23 mouse cellular contexts compared by ENCODE assay signal in genomic region chr2:17465517-17466174, GRCm38 (mm10).
DNase-seq lines count a peak whose midpoint lies in the region; ATAC-seq and TF ChIP-seq lines count a peak whose summit lies in the region.
"Had no signal": no experiment of that assay in that cellular context is flagged by ENCODE, and none has a peak within 500 bp of the region (broad histone marks: within the 10 kb centered on the region; RNA-seq: fewer than 3 reads in every experiment).

No protein-coding gene starts in this region.

- no peak overlapping the region for H3K4me3 ChIP-seq in limb, embryonic 14.5 days (replicated peaks; ENCODE audit: low read length)
- no peak overlapping the region for H3K4me3 ChIP-seq in limb, embryonic 10.5 days
- no peak overlapping the region for H3K4me3 ChIP-seq in lung, embryonic 15.5 days
- H3K4me3 ChIP-seq: embryonic facial prominence, embryonic 12.5 days; embryonic facial prominence, embryonic 15.5 days; erythroblast, embryonic 14.5 days; forebrain, embryonic 10.5 days; forebrain, embryonic 12.5 days had no signal

- TF ChIP-seq CTCF in brain, embryonic 14.5 days (IDR thresholded peaks at IDR 0.05; ENCODE audit: borderline replicate concordance, extremely low read depth, insufficient read depth, insufficient read length) = no peak

- TF ChIP-seq POLR2A in limb, embryonic 14.5 days (IDR thresholded peaks at IDR 0.05; ENCODE audit: borderline replicate concordance, extremely low read depth, insufficient read depth, insufficient read length) = no peak
- TF ChIP-seq POLR2A in brain, embryonic 14.5 days (IDR thresholded peaks at IDR 0.05; ENCODE audit: borderline replicate concordance, extremely low read depth, insufficient read depth, insufficient read length, poor library complexity, severe bottlenecking) = no peak

- ATAC-seq in limb, embryonic 14.5 days (ENCODE audit: low FRiP score, low read depth) = no peak; the same call in 1 of the 2 replicates
- ATAC-seq in lung, embryonic 15.5 days (ENCODE audit: borderline replicate concordance, extremely low read depth, low FRiP score, low TSS enrichment) = peak; percentile 52; the same call in 1 of the 2 replicates
- ATAC-seq: forebrain, embryonic 14.5 days; forebrain, embryonic 16.5 days had no signal

- H3K9me3 ChIP-seq in limb, embryonic 14.5 days (ENCODE audit: control insufficient read depth, low read length) = no peaks in the 10 kb centered on the region
- no peaks in the 10 kb centered on the region for H3K9me3 ChIP-seq in limb, embryonic 10.5 days (replicated peaks)
- no peaks in the 10 kb centered on the region for H3K9me3 ChIP-seq in lung, embryonic 15.5 days
- H3K9me3 ChIP-seq: embryonic facial prominence, embryonic 12.5 days; embryonic facial prominence, embryonic 15.5 days; forebrain, embryonic 10.5 days; forebrain, embryonic 12.5 days had no signal

- no peaks in the 10 kb centered on the region for H3K36me3 ChIP-seq in limb, embryonic 14.5 days (ENCODE audit: control insufficient read depth, insufficient read depth, low read length)
- no peaks in the 10 kb centered on the region for H3K36me3 ChIP-seq in limb, embryonic 10.5 days
- H3K36me3 ChIP-seq in lung, embryonic 15.5 days = no peaks in the 10 kb centered on the region
- H3K36me3 ChIP-seq: embryonic facial prominence, embryonic 12.5 days; embryonic facial prominence, embryonic 15.5 days; forebrain, embryonic 10.5 days; forebrain, embryonic 12.5 days had no signal

- no peaks in the 10 kb centered on the region for H3K27me3 ChIP-seq in limb, embryonic 14.5 days (ENCODE audit: control insufficient read depth, insufficient read depth, low read length)
- H3K27me3 ChIP-seq in limb, embryonic 10.5 days (ENCODE audit: low read depth, poor library complexity, severe bottlenecking) = no peaks in the 10 kb centered on the region
- no peaks in the 10 kb centered on the region for H3K27me3 ChIP-seq in lung, embryonic 15.5 days
- H3K27me3 ChIP-seq: embryonic facial prominence, embryonic 12.5 days; embryonic facial prominence, embryonic 15.5 days; forebrain, embryonic 12.5 days had no signal

- DNase-seq in limb, embryonic 14.5 days (ENCODE audit: low spot score) = peak; percentile 21
- DNase-seq in limb, embryonic 10.5 days (ENCODE audit: low spot score) = no peak
- DNase-seq in lung, postnatal 36 days = no peak
- DNase-seq in brain, embryonic 14.5 days (ENCODE audit: low read depth) = peak; percentile 11
- DNase-seq in forelimb bud, embryonic 11.5 days (ENCODE audit: low read depth, low spot score) = peak; percentile 35
- no peak for DNase-seq in cerebellum, postnatal 4 days (ENCODE audit: low spot score in 2 of 2)
- DNase-seq: adrenal gland, adult 2 months; adrenal gland, postnatal 10 days; adrenal gland, postnatal 25 days; cerebellum, adult 11-12 months; cerebellum, adult 2 months; cerebellum, adult 9-10 months; cerebellum, postnatal 10 days; cerebellum, postnatal 25 days; embryo, embryonic 11 days had no signal

- H3K4me2 ChIP-seq in limb, embryonic 14.5 days (replicated peaks; ENCODE audit: low read depth, low read length, severe bottlenecking) = no peak overlapping the region
- H3K4me2 ChIP-seq in lung, embryonic 15.5 days = no peak overlapping the region
- H3K4me2 ChIP-seq: embryonic facial prominence, embryonic 12.5 days; embryonic facial prominence, embryonic 15.5 days; forebrain, embryonic 12.5 days had no signal

- WGBS in limb, embryonic 14.5 days = 31% methylated on average over 6 of the region's 6 CpGs
- WGBS in limb, embryonic 10.5 days = 65% methylated on average over 6 of the region's 6 CpGs
- WGBS in lung, embryonic 15.5 days = 33% methylated on average over 6 of the region's 6 CpGs

- H3K27ac ChIP-seq in limb, embryonic 14.5 days (replicated peaks; ENCODE audit: low read depth, low read length) = no peak overlapping the region
- H3K27ac ChIP-seq in limb, embryonic 10.5 days = no peak overlapping the region
- H3K27ac ChIP-seq in lung, embryonic 15.5 days = 0 out of 2 replicates have a peak overlapping the region, but pooled peaks have one; percentile 51
- H3K27ac ChIP-seq: embryonic facial prominence, embryonic 12.5 days; embryonic facial prominence, embryonic 15.5 days; forebrain, embryonic 10.5 days; forebrain, embryonic 12.5 days had no signal

- H3K4me1 ChIP-seq in limb, embryonic 14.5 days (ENCODE audit: control insufficient read depth, insufficient read depth, low read length) = peaks cover 7% of the 10 kb centered on the region; the same call in 1 of the 2 replicates
- H3K4me1 ChIP-seq in limb, embryonic 10.5 days = peaks cover 8% of the 10 kb centered on the region; the same call in 1 of the 2 replicates
- H3K4me1 ChIP-seq in lung, embryonic 15.5 days = peaks cover 8% of the 10 kb centered on the region; the same call in 1 of the 2 replicates
- H3K4me1 ChIP-seq: embryonic facial prominence, embryonic 15.5 days; forebrain, embryonic 10.5 days; forebrain, embryonic 12.5 days had no signal

- no peak overlapping the region for H3K9ac ChIP-seq in limb, embryonic 14.5 days (ENCODE audit: low read depth, low read length, severe bottlenecking)
- H3K9ac ChIP-seq in lung, embryonic 15.5 days = no peak overlapping the region
- H3K9ac ChIP-seq: embryonic facial prominence, embryonic 12.5 days; embryonic facial prominence, embryonic 15.5 days; forebrain, embryonic 12.5 days had no signal

Comparison
In these comparisons a context has a peak if more than half of its experiments do, and no peak if none do; other contexts are left out.
1. DNase-seq: peak in limb, embryonic 14.5 days (single experiment), brain, embryonic 14.5 days (single experiment) and forelimb bud, embryonic 11.5 days (single experiment); none in limb, embryonic 10.5 days (single experiment), lung, postnatal 36 days (single experiment) and cerebellum, postnatal 4 days (0 of 2).